Mouse (Mus musculus) embryonic fibroblast, embryonic 13.5 days (primary cell): Measurements from ENCODE around the gene Hoxa11. TPM values are rescaled to one million over a fixed set of nuclear protein-coding genes. Genes with fewer than 3 reads are reported as not detected.

Experiments used
- H3K27ac ChIP-seq: 2 replicates; pipeline ENCODE4 v1.5.1; 2012; ENCODE audit warnings: low read length, control low read depth, inconsistent platforms; ENCODE audit not compliant: insufficient read depth
- H3K4me1 ChIP-seq: 2 replicates; pipeline ENCODE4 v1.6.1; 2011; ENCODE audit warnings: low read length; ENCODE audit not compliant: control insufficient read depth, insufficient read depth
- H3K4me3 ChIP-seq: 2 replicates; pipeline ENCODE4 v1.5.1; 2011; ENCODE audit warnings: mild to moderate bottlenecking, control low read depth, low read length; ENCODE audit not compliant: insufficient read depth
- CTCF ChIP-seq: IDR thresholded peaks from 2 replicates; pipeline ENCODE4 v1.5.1; 2011; ENCODE audit warnings: mild to moderate bottlenecking, control low read depth, low read length, moderate library complexity, borderline replicate concordance; ENCODE audit not compliant: insufficient read depth
- POLR2A ChIP-seq: IDR thresholded peaks from 2 replicates; pipeline ENCODE4 v1.6.1; 2011; ENCODE audit warnings: low read depth, mild to moderate bottlenecking, control low read depth, low read length, moderate library complexity
- polyA plus RNA-seq: library from polyadenylated mRNA; stranded (reverse); fragments of >200 nt; gene quantifications from 2 replicates; pipeline ENCODE4 v1.2.4, GENCODE M21; 2011; ENCODE audit warnings: low read depth; ENCODE audit not compliant: missing spikeins, insufficient read length

Gene Hoxa11
- polyA plus RNA-seq, result 5.1 and 9.2 TPM in 2 replicates

DNA sequence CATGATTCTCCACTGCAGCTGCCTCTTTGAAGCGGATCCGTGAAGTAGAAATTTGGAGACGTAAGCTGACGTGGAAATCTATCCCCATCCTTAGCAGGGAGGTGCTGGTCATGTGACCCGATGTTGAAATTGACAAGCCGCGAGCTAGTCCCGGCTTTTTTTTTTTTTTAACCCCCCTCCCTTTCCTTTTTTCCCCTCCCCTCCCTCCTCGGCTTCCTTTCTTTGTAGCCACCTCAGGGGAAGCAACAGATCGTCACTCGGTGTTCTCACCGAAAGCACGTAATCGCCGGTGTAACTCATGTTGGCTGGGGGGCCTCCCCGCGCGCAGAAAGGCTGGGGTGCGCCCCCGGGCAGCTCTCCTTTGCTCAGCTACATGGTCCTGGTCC lies at the start of gene Hoxa11:
TSS of gene Hoxa11 (minus strand) at position 54 of the 386 bp plus-strand sequence.
- Histone ChIP-seq H3K27ac (peak within 1 kb of the TSS; percentile 47), H3K4me1 (no peaks in the 10 kb centered on the region), H3K4me3 (peak within 1 kb of the TSS; percentile 46)
- TF ChIP-seq CTCF, result no peak
- TF ChIP-seq POLR2A, result peak; percentile 67

DNA sequence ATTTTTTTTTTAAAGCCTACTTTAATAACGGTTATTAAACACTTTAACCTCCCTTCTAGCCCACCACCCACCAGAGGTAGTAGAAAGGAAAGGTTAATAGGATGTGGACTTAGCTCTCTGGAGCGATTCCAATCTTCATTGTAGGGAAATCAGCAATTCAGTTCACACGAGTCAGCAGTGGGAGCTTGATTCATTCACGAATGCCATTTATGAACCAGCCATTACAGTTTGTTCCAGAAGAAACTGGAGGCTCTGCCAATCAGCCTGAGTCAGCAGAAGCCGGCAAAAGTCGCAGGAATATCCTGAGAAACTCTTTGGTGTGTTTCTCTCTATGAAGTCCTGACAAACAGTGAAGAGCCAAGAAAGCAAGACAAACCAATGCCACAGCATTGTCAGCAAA lies 49.0 kb upstream of the Hoxa11 start:
- Histone ChIP-seq H3K4me3 (no peak overlapping the region), H3K4me1 (no peaks in the 10 kb centered on the region; the same call in 1 of the 2 replicates), H3K27ac (no peak overlapping the region)
- TF ChIP-seq POLR2A, result no peak
- TF ChIP-seq CTCF, result no peak

DNA sequence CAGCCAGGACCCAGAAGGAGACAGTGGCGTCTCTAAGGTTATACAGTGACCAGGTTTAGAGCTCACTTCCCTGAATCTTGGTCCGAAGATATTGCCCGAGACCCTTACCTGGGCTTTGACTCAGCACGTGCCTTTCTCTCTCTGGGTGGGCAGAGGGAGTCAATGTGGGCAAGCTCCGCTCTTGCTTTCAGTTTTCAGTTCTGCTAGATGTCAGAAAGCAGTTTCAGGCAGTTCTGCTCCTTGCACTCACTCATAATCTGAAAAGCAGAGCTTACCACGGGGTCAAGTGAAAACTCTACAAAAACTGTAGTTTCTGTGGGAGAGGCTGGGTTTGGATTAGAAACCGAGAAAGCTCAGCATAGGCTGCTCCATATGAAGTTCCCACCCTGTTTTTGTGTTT lies 46.7 kb upstream of the Hoxa11 start:
- no peak for TF ChIP-seq CTCF
- TF ChIP-seq POLR2A, result no peak
- Histone ChIP-seq H3K27ac (no peak overlapping the region), H3K4me1 (no peaks in the 10 kb centered on the region; the same call in 1 of the 2 replicates), H3K4me3 (no peak overlapping the region)

DNA sequence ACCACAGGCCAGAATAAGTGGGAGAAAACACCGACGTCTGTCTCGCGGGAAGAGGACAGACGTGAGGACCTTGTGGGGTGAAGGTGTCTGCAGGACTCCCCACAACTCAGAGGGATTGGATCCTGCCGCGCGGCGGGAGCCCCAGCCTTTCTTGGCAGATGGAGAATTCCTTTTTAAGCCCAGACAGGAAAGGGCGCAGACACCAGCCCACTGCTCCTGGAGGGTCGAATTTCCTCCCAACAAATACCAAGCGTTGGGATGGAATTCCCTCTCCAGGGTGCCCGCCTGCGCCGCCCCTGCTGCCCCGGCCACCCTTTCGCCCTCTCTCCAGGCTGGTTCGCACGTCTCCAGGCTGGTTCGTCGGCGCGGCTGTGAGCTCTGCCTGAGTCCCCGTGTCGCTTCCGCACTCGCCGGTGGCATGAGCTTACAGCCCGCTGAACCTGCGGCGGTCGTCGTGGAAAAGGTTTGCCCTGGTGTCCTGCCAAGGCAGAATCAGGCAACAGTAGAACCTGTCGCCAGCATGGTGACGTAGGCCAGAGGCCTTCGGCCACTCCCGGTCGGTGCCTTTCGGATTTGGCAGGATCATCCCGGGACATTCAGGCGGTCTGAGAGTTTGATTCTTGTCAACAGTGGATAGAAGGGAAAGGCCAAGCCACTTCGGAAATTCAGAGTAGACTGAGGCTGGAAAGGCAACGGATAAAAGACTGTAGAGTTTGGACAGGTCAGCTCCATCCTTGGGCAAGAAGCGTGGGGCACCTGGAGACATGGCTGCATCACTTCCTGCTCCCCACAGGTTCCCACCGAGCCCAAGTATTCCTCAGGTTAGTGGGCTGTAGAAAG lies 45.6 kb upstream of the Hoxa11 start:
- no peak overlapping the region for H3K27ac ChIP-seq
- H3K4me3 ChIP-seq, result peak overlapping the region; percentile 4; the same call in 1 of the 2 replicates
- no peaks in the 10 kb centered on the region; the same call in 1 of the 2 replicates for H3K4me1 ChIP-seq
- TF ChIP-seq POLR2A, result no peak

DNA sequence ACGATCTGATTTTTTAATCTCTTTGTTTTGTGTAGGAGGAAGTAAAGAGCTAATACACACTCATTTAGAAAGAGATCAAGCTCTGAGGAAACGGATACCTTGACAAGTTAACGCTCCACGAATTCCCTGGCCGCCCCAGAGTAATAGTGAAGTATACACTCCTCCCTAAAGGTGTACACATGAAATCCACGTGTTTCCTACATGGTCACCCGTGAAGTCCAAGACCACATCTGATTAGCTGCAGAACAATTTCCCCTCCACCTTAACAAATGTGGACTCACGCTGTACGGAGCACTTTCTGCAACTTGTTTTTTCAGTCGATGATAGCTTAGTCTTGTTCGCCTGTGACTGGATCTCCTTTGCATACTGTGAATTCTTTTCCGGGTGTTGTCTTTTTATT lies 44.6 kb upstream of the Hoxa11 start:
- Histone ChIP-seq H3K27ac (no peak overlapping the region), H3K4me1 (no peaks in the 10 kb centered on the region; the same call in 1 of the 2 replicates), H3K4me3 (no peak overlapping the region)
- TF ChIP-seq POLR2A, result no peak
- TF ChIP-seq CTCF, result no peak

DNA sequence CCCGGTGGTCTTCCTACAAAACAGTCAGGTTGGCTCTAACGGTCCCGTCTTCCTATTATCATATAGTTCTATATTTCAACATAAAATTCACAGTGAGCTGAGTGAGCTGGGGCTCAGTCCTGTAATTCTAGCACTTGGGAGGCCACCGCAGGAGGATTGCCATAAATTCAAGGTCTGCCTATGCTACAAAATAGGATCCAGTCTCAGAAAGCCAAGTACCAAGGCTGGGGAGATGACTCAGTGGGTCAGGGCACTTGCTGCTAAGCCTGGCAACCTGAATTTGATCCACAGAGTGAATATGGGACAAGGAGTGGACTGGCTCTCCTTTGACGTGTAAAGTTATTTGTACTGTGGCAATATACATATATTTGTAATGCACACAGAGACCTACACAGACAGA lies 38.3 kb upstream of the Hoxa11 start:
- H3K4me3 ChIP-seq, result no peak overlapping the region
- TF ChIP-seq CTCF (no peak), POLR2A (no peak)
- H3K27ac ChIP-seq, result no peak overlapping the region
- H3K4me1 ChIP-seq, result no peaks in the 10 kb centered on the region

DNA sequence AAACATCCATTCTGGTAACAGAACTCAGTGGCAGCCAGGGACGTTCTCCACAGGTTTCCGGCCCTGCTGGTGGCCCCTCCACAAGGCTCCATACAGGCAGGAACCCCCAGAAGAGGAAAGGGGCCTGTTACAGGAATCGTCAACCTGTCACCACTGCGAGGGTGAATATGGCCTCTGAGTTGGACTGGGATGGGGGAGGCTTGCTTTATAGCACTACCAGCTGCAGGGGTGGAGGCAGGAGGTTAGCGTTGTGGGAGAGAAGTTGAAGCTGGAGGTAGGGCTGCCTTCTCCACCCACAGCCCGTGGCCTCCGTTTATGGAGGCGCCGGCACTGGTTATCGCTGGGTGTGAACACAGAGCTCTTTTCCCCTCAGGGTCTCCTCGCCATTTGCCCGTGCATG lies 35.5 kb upstream of the Hoxa11 start:
- no peak for TF ChIP-seq POLR2A
- TF ChIP-seq CTCF, result no peak
- Histone ChIP-seq H3K4me1 (no peaks in the 10 kb centered on the region), H3K4me3 (no peak overlapping the region), H3K27ac (no peak overlapping the region)

DNA sequence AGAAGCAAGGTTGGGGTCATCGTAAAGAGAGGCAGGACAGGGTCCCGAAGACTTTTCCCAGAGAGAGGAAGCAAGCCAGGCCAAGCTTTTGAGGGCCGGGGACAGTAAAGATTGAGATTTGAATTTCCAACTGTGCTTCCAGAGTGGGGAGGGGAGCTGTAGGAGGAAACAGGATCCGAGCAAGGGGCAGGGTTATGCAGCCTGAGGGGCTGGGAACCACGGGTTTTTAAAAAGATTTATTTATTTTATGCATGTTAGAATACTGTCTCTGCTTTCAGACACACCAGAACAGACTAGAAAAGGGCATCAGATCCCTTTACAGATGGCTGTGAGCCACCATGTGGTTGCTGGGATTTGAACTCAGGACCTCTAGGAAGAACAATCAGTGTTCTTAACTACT lies 31.3 kb upstream of the Hoxa11 start:
- no peak overlapping the region for H3K27ac ChIP-seq
- TF ChIP-seq POLR2A (no peak), CTCF (no peak)
- no peak overlapping the region for H3K4me3 ChIP-seq
- H3K4me1 ChIP-seq, result no peaks in the 10 kb centered on the region

DNA sequence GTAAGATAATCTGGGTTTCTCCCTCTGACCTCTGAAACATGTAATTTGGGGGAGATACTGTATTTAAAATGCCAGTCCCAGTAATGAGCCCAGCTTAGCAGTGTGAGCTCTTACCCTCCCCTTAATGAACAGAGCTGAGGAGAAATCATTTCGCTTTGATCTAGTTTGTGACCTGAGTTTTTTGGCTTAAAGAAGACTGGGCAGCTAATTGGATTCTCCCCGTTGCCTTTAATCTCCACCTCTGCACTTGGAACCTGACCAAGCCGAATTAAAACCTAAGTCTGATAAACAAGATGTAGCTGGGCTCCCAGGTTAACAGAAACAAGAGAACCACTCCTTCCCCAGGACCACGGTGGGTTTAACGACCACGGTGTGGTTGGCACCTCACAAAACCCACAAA lies 30.8 kb upstream of the Hoxa11 start:
- Histone ChIP-seq H3K27ac (no peak overlapping the region), H3K4me1 (no peaks in the 10 kb centered on the region), H3K4me3 (no peak overlapping the region)
- TF ChIP-seq CTCF (no peak), POLR2A (no peak)

DNA sequence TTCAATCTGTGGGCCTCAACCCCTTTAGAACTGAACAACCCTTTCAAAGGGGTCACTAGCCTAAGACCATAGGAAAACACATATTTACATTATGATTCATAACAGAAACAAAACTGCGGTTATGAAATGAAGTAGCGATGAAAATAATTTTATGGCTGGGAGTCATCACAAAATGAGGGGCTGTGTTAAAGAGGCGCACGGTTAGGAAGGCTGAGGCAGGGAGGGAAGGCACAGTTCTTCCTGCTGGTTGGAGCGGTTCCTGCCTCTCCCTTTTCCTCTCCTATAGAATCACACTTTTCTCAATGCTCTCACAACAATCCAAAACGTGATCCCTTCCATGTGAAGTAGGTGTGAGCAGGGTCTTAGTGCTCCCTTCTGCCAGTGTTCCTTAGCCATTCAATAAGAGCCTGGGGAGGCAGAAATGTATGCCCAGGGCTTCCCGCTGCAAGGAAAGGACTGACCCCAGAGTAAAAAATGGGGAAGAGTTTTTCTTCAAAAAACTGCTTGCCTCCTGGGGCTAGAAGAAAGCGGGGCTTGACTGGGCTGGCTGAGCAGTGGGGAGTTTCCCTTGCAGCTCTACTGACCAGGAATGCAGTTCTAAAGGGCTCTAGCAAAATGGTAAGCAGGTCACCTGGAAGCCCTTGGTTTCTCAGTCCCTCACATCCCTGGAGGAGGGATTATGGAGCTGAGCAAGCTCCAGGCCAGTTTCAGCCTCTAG lies 30.1 kb upstream of the Hoxa11 start:
- Histone ChIP-seq H3K27ac (no peak overlapping the region), H3K4me1 (no peaks in the 10 kb centered on the region), H3K4me3 (no peak overlapping the region)
- TF ChIP-seq POLR2A (no peak), CTCF (no peak)
